Mouse (Mus musculus) kidney, embryonic 15.5 days (tissue): ENCODE measurements around the gene Bod1. TPM values are rescaled to one million over a fixed set of nuclear protein-coding genes. Genes with fewer than 3 reads are reported as not detected.

Experiments
- ATAC-seq: fragments of 200-750 bp; cut with Nextera tagmentation; replicated peaks from 2 replicates; pipeline ENCODE4 v1.8.0; 2017; ENCODE audit warnings: moderate TSS enrichment; ENCODE audit not compliant: low FRiP score
- H3K27ac ChIP-seq: fragments of 300-500 bp; sonication (generic); 2 replicates; pipeline ENCODE4 v1.5.1; 2015; ENCODE audit warnings: mild to moderate bottlenecking, inconsistent platforms
- H3K27me3 ChIP-seq: fragments of 300-500 bp; sonication (generic); 2 replicates; pipeline ENCODE4 v1.6.1; 2015; ENCODE audit warnings: inconsistent platforms
- H3K36me3 ChIP-seq: fragments of 300-500 bp; sonication (generic); 2 replicates; pipeline ENCODE4 v1.6.1; 2015; ENCODE audit warnings: inconsistent platforms
- H3K4me1 ChIP-seq: fragments of 300-500 bp; sonication (generic); 2 replicates; pipeline ENCODE4 v1.6.1; 2015; ENCODE audit warnings: inconsistent platforms
- H3K4me2 ChIP-seq: fragments of 300-500 bp; sonication (generic); 2 replicates; pipeline ENCODE4 v1.6.1; 2015; ENCODE audit warnings: moderate library complexity, mild to moderate bottlenecking, inconsistent platforms
- H3K4me3 ChIP-seq: fragments of 300-500 bp; sonication (generic); replicated peaks from 2 replicates; pipeline ENCODE4 v1.5.1; 2015; ENCODE audit warnings: mild to moderate bottlenecking, inconsistent platforms
- H3K9ac ChIP-seq: fragments of 300-500 bp; sonication (generic); 2 replicates; pipeline ENCODE4 v1.6.1; 2015; ENCODE audit warnings: mild to moderate bottlenecking, inconsistent platforms
- H3K9me3 ChIP-seq: fragments of 300-500 bp; sonication (generic); replicated peaks from 2 replicates; pipeline ENCODE4 v1.6.1; 2016; ENCODE audit warnings: inconsistent platforms
- WGBS: fragments of 180-500 bp; shearing (Covaris S2); methylation state at CpG from one replicate; pipeline ENCODE4 v1.1.7; 2015; ENCODE audit warnings: mixed read lengths; 5-methylcytosine and 5-hydroxymethylcytosine counted together
- polyA plus RNA-seq: library from polyadenylated mRNA; unstranded; fragments of >200 nt; fragmentation: Nextera tagmentation; extraction: Ambion mirVana; gene quantifications from 2 replicates; pipeline ENCODE4 v1.2.1, GENCODE M21; 2015

Gene Bod1
- polyA plus RNA-seq, 1 experiment from 2014 or later, result 84.9 TPM

- Histone ChIP-seq H3K4me3 (no peak overlapping the region), H3K9me3 (0 out of 2 replicates have a peak, but pooled peaks cover 3% of the 10 kb centered on the region), H3K9ac (no peak overlapping the region), H3K27ac (no peak overlapping the region), H3K4me2 (no peak overlapping the region), H3K27me3 (no peaks in the 10 kb centered on the region), H3K4me1 (peaks cover 13% of the 10 kb centered on the region), H3K36me3 (no peaks in the 10 kb centered on the region)
- 95% methylated on average over 2 of the region's 2 CpGs for WGBS
- ATAC-seq, result no peak
These were observed 21.6 kb upstream of the Bod1 start for GRCm38 (mm10) chr11:31693322-31693721.

GRCm38 (mm10) chr11:31688956-31689355, 17.3 kb upstream of the Bod1 start:
- peaks cover 25% of the 10 kb centered on the region for H3K4me1 ChIP-seq
- 0 out of 2 replicates have a peak, but pooled peaks cover 2% of the 10 kb centered on the region for H3K9me3 ChIP-seq
- H3K4me3 ChIP-seq, result no peak overlapping the region
- H3K27me3 ChIP-seq, result no peaks in the 10 kb centered on the region
- no peak overlapping the region for H3K9ac ChIP-seq
- 37% methylated on average over 4 of the region's 4 CpGs for WGBS
- peak; percentile 27; the same call in 1 of the 2 replicates for ATAC-seq
- H3K4me2 ChIP-seq, result no peak overlapping the region
- H3K27ac ChIP-seq, result no peak overlapping the region
- H3K36me3 ChIP-seq, result no peaks in the 10 kb centered on the region

- WGBS, result 61% methylated on average over 9 of the region's 9 CpGs
- H3K27me3 ChIP-seq, result no peaks in the 10 kb centered on the region
- ATAC-seq, result peak; percentile 83
- H3K4me2 ChIP-seq, result no peak overlapping the region
- H3K36me3 ChIP-seq, result no peaks in the 10 kb centered on the region
- no peak overlapping the region for H3K4me3 ChIP-seq
- no peak overlapping the region for H3K9ac ChIP-seq
- peak overlapping the region; percentile 63 for H3K27ac ChIP-seq
- H3K9me3 ChIP-seq, result no peaks in the 10 kb centered on the region
- H3K4me1 ChIP-seq, result peaks cover 21% of the 10 kb centered on the region
These were observed 13.4 kb upstream of the Bod1 start for GRCm38 (mm10) chr11:31684913-31685567.

GRCm38 (mm10) chr11:31684126-31684525, 12.4 kb upstream of the Bod1 start:
- H3K4me3 ChIP-seq, result no peak overlapping the region
- H3K27me3 ChIP-seq, result no peaks in the 10 kb centered on the region
- peaks cover 16% of the 10 kb centered on the region for H3K4me1 ChIP-seq
- H3K9me3 ChIP-seq, result no peaks in the 10 kb centered on the region
- no peak for ATAC-seq
- H3K27ac ChIP-seq, result no peak overlapping the region
- no peak overlapping the region for H3K4me2 ChIP-seq
- WGBS, result 83% methylated on average over 2 of the region's 2 CpGs
- no peaks in the 10 kb centered on the region for H3K36me3 ChIP-seq
- H3K9ac ChIP-seq, result no peak overlapping the region

GRCm38 (mm10) chr11:31679840-31680381, 8.2 kb upstream of the Bod1 start:
- no peaks in the 10 kb centered on the region for H3K36me3 ChIP-seq
- H3K4me2 ChIP-seq, result no peak overlapping the region
- no peaks in the 10 kb centered on the region for H3K27me3 ChIP-seq
- WGBS, result 68% methylated on average over 16 of the region's 16 CpGs
- no peak overlapping the region for H3K27ac ChIP-seq
- H3K4me3 ChIP-seq, result no peak overlapping the region
- H3K4me1 ChIP-seq, result peaks cover 3% of the 10 kb centered on the region; the same call in 1 of the 2 replicates
- H3K9me3 ChIP-seq, result no peaks in the 10 kb centered on the region
- H3K9ac ChIP-seq, result no peak overlapping the region
- ATAC-seq, result no peak

GRCm38 (mm10) chr11:31677309-31677708, 5.6 kb upstream of the Bod1 start:
- 0 out of 2 replicates have a peak, but pooled peaks cover 3% of the 10 kb centered on the region for H3K4me1 ChIP-seq
- H3K27ac ChIP-seq, result no peak overlapping the region
- no peak overlapping the region for H3K9ac ChIP-seq
- H3K4me2 ChIP-seq, result no peak overlapping the region
- H3K36me3 ChIP-seq, result no peaks in the 10 kb centered on the region
- H3K9me3 ChIP-seq, result no peaks in the 10 kb centered on the region
- WGBS, result 89% methylated on average over 5 of the region's 5 CpGs
- H3K27me3 ChIP-seq, result no peaks in the 10 kb centered on the region
- H3K4me3 ChIP-seq, result no peak overlapping the region
- no peak for ATAC-seq

- H3K36me3 ChIP-seq, result no peaks in the 10 kb centered on the region
- H3K27me3 ChIP-seq, result no peaks in the 10 kb centered on the region
- H3K4me2 ChIP-seq, result no peak overlapping the region
- H3K27ac ChIP-seq, result no peak overlapping the region
- H3K4me1 ChIP-seq, result 0 out of 2 replicates have a peak, but pooled peaks cover 3% of the 10 kb centered on the region
- H3K9me3 ChIP-seq, result no peaks in the 10 kb centered on the region
- H3K9ac ChIP-seq, result no peak overlapping the region
- WGBS, result 86% methylated on average over 3 of the region's 3 CpGs
- no peak for ATAC-seq
- no peak overlapping the region for H3K4me3 ChIP-seq
These were observed 5.1 kb upstream of the Bod1 start for GRCm38 (mm10) chr11:31676661-31677252.

DNA sequence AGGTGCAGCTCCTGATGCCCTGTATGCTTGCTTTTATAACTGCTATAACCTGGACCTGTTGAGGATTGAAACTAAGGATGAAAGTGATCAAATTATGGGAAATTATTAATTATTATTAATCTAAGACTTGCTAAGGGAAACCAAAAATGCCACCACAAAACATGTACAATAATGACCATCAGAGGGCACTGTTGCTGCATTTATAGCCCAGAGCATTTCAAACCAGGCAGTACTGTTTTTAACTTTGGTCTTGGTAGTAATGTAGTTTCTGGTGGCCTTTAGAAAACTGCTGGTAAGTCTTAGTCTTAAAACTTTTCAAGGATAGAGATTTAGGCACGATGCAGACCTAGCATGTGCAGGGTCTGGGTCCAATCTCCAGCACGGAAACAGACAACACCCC, 3.7 kb upstream of the Bod1 start:
- ATAC-seq, result no peak
- peaks cover 7% of the 10 kb centered on the region for H3K4me1 ChIP-seq

DNA sequence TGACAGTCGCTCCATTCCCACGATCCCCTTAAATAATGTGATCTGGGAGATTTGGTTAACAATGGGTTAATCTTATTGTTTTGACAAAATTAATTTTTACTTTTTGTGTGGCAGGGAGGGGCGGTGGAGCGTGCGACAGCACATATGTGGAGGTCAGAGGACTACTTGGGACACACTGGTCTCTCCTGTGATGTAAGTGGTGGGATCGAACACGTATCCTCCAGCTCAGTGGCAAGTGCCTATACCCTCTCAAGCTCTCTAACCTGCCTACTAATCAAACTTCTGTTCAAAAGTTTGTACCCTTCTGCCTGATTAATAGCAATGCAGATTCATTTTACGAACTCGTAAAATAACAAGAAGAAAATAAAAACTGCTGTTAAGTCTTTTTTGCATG, 482 bp upstream of the Bod1 start:
- Histone ChIP-seq H3K4me2 (peak overlapping the region; percentile 68), H3K27ac (no peak overlapping the region), H3K9ac (peak overlapping the region; percentile 95), H3K4me3 (peak overlapping the region; percentile 96), H3K36me3 (peaks cover 30% of the 10 kb centered on the region), H3K27me3 (no peaks in the 10 kb centered on the region), H3K9me3 (no peaks in the 10 kb centered on the region), H3K4me1 (peaks cover 13% of the 10 kb centered on the region)
- WGBS, result 11% methylated on average over 9 of the region's 9 CpGs
- ATAC-seq, result peak; percentile 55

More for the DNA sequence above, 3.7 kb upstream of the Bod1 start:
- WGBS, result 50% methylated on average over 2 of the region's 2 CpGs
- no peak overlapping the region for H3K27ac ChIP-seq
- no peak overlapping the region for H3K9ac ChIP-seq
- no peaks in the 10 kb centered on the region for H3K9me3 ChIP-seq
- no peaks in the 10 kb centered on the region for H3K27me3 ChIP-seq
- H3K36me3 ChIP-seq, result no peaks in the 10 kb centered on the region
- no peak overlapping the region for H3K4me2 ChIP-seq
- H3K4me3 ChIP-seq, result no peak overlapping the region

- 0 out of 2 replicates have a peak overlapping the region, but pooled peaks have one; percentile 4 for H3K27ac ChIP-seq
- H3K4me1 ChIP-seq, result peaks cover 13% of the 10 kb centered on the region
- H3K9ac ChIP-seq, result no peak overlapping the region
- WGBS, result 48% methylated on average over 5 of the region's 5 CpGs
- no peaks in the 10 kb centered on the region for H3K27me3 ChIP-seq
- H3K4me2 ChIP-seq, result peak overlapping the region; percentile 61
- H3K9me3 ChIP-seq, result no peaks in the 10 kb centered on the region
- H3K36me3 ChIP-seq, result peaks cover 47% of the 10 kb centered on the region
- H3K4me3 ChIP-seq, result peak overlapping the region; percentile 96
- ATAC-seq, result no peak
These were observed 1.2 kb downstream of the Bod1 start for GRCm38 (mm10) chr11:31670468-31670921.

- H3K9ac ChIP-seq, result no peak overlapping the region
- no peaks in the 10 kb centered on the region for H3K27me3 ChIP-seq
- ATAC-seq, result no peak
- 93% methylated on average over 9 of the region's 9 CpGs for WGBS
- H3K4me1 ChIP-seq, result peaks cover 13% of the 10 kb centered on the region
- no peak overlapping the region for H3K27ac ChIP-seq
- H3K4me3 ChIP-seq, result no peak overlapping the region
- peaks cover 58% of the 10 kb centered on the region for H3K36me3 ChIP-seq
- no peaks in the 10 kb centered on the region for H3K9me3 ChIP-seq
- no peak overlapping the region for H3K4me2 ChIP-seq
These were observed 2.4 kb downstream of the Bod1 start for GRCm38 (mm10) chr11:31669172-31669869.

GRCm38 (mm10) chr11:31664186-31664585, 7.5 kb downstream of the Bod1 start:
- WGBS, result 79% methylated on average over 2 of the region's 2 CpGs
- Histone ChIP-seq H3K4me2 (no peak overlapping the region), H3K4me1 (no peaks in the 10 kb centered on the region), H3K27me3 (no peaks in the 10 kb centered on the region), H3K27ac (no peak overlapping the region), H3K9ac (no peak overlapping the region), H3K4me3 (no peak overlapping the region), H3K36me3 (peaks cover 71% of the 10 kb centered on the region), H3K9me3 (no peaks in the 10 kb centered on the region)
- ATAC-seq, result no peak
